Mouse (Mus musculus): ENCODE results near the gene Ccdc3.
"Not testable (repeated sequence)": the region's sequence is repeated elsewhere in the genome, so short reads cannot be mapped to it uniquely, and the experiment has no call there.

Ccdc3 gene

DNA sequence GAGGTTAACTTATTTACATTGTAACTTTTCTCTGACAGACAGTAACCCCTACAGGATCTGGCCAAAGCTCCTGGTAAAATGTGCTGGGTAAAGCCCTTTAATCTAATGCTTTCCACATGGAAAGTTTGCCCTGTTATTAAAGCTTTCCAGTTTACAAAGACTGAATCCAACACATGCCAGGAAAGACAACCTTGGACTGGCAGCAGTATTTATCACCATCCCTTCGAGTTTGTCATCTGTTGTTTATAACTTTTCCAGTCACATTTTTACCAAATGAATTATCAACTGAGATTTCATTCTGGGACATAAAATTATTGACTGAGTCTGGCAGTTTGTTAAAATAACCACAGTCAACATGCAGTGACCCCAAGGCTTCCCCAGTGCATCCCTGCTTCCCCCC lies 77.0 kb downstream of the Ccdc3 start:
- DNase-seq (ENCODE audit: low read depth, low spot score): no peak

DNA sequence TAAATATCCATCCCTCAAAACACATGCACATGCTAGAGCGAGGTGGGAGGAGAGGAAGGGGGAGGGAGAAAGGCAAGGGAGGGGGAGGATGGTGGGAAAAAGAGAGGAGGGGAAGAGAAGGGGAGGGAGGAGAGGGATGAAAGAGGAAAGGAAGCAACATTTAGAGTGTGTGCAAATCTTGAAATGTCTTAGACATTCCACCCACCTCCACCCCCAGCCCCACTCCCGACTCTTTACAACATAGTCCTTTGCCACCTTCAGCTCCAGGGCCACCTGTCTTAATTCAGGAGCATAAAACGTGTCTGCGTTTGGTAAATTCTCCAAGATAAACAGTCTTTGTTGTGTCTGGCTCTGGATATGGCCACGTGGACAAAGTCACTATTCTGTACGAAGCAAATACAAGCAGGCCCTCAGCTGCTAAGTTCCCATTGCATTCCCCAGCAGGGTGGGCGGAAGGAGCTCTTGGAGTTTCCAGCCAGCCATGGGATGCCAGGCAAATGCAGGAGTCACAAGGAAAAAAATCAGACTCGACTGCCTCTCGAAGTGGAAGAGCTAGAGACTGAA lies 77.8 kb downstream of the Ccdc3 start:
- DNase-seq (ENCODE audit: low read depth, low spot score): no peak

- no peak for DNase-seq (ENCODE audit: low read depth, low spot score)
These were observed 81.6 kb downstream of the Ccdc3 start for GRCm38 (mm10) chr2:5219206-5219605.

GRCm38 (mm10) chr2:5219847-5220375 lies 82.3 kb downstream of the Ccdc3 start:
- DNase-seq (ENCODE audit: low read depth, low spot score): no peak

DNA sequence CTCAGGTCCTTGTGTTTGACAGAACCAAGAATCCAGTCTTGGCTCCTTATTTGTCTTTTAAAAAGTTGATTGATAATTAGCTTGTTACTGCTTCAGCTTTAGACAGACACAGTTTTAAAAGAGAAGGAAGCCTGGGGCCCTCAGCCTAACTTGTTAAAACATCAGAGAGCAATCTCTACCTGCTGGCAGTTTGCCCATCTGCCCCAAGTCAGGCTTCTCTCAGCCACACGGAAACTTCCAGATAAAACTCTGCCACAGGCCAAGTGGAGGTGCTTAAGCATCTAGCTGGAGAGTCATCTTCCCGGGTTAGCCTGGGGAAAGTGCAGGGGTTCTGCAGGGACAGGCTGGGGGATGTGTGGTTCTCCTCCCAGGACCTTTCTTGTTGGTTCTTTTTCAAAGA lies 85.0 kb downstream of the Ccdc3 start:
- DNase-seq (ENCODE audit: low read depth, low spot score): no peak

DNA sequence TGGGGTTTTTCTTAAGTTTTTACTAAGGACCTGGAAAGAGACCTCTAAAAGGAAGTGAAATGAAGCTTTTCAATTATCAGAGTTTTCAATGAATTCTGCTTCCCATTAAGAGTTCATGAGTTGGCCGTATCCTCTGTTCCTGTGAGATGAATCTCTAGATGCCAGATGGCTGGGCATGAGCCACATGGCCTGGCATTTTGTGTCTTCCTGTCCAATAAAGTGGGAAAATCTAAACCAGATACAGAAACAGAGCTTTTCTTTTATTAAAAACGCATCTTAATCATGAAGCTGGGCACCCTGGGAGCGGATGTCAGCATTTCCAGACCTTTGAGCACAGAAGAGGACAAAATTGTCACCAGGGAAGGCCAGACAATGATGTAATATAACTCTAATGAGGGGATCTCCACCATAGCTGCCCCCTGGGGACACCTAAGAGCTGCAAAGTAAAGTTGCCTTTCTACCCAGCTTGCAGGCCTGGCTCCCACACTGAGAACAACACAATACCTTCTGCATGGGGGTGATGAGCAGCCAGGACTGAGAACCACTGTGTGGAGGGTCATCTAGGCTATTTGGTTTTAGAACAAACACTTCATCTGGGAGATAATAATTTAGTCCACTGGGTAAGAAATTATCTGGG lies 99.4 kb downstream of the Ccdc3 start:
- DNase-seq (ENCODE audit: low read depth, low spot score): no peak

DNA sequence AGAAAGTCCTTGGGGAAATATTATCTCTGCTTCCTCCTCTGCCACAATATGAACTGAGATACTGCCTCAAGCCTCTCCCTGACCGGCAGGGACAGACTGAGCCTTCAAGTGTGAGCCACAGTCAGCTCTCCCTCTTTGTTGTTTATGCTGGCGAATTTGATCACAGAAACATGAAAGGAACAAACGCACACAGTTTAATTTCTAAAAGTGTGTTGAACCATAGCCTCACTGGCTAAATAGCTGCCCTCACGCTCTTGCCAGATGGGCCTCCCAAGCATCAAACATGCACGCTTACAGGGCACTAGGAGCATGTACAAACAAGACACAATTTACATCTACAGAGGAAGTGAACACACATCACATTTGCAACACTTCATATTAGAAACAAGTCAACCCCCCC lies 100.3 kb downstream of the Ccdc3 start:
- DNase-seq (ENCODE audit: low read depth, low spot score): no peak

DNA sequence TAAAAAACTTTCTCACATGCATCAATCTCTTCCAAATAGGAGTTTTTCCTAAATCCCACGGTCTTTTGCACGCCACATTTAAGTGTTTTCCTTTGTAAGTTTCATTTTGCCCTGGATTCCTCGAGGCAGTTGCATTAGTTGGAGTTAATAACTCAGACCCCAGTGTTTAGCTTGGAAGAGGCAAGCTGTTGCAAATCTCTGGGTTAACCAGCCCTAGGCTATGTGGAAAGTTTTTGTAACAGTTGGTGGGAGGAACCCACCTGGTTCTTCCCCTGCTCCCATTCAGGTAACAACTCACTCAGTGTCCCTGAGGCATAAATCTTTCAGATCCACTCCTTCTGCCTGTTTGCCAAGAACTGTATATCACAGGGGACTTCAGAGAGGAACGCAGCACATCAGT lies 101.9 kb downstream of the Ccdc3 start:
- no peak for DNase-seq (ENCODE audit: low read depth, low spot score)

DNA sequence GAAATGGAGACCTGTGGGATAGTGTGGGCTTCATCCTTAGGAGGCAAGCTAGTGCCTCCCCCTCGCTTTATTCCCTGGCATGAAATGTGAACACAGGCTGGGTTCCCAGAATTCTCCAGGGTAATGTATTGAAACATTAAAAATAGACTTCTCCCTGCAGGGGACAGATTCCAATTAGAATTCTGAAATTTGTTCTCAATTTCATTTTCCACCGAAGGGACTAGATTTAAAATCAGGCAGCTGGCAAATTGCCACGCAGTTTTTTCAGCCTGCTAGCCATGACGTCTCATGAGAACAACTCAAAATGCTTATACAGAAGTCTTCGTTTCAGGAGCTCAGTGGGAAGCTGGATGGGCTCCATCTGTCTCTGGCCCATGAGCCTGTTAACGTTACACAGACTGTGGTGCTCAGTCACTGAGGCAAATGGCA lies 103.9 kb downstream of the Ccdc3 start:
- DNase-seq (ENCODE audit: low read depth, low spot score): peak; percentile 82

DNA sequence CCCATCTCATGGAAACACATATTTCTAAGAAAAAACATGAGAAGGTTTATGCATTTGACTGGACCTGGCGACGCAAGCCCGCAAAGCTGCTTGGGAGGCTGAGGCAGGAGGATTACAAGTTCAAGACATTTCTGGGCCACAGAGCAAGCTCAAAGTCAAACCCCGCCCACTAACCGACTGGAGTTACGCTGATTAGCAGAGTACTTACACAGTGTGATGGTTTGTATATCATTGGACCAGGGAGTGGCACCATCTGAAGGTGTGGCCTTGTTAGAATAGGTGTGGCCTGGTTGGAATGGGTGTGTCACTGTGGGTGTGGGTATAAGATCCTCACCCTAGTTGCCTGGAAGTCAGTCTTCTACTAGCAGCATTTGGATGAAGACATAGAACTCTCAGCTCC lies 111.6 kb downstream of the Ccdc3 start:
- DNase-seq (ENCODE audit: low read depth, low spot score): not testable (repeated sequence)

DNA sequence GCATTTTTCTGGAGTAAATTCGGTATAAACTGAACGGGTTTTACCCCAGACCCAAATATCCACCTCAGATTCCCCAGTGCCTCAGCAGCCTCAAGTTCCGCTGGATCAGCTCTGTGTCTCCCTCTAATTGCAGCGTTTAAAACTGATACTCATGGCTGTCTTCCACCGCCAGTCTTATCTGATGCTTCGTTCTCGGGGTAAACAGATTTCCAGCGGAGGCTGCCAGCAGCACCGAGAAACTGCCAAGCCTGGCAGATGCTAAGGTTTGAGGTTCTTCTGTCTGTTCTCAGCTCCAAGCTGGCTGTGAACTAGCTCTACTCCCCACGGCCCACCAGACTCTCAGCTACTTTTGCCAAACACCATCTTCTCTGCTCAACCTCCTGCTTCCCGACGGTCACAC lies 112.4 kb downstream of the Ccdc3 start:
- peak; percentile 89 for DNase-seq (ENCODE audit: low read depth, low spot score)

- DNase-seq (ENCODE audit: low read depth, low spot score): no peak
These were observed 120.7 kb downstream of the Ccdc3 start for GRCm38 (mm10) chr2:5258250-5258649.

GRCm38 (mm10) chr2:5262279-5262678 lies 124.7 kb downstream of the Ccdc3 start:
- DNase-seq (ENCODE audit: low read depth, low spot score): no peak

GRCm38 (mm10) chr2:5267980-5268379 lies 130.4 kb downstream of the Ccdc3 start:
- no peak for DNase-seq (ENCODE audit: low read depth, low spot score)
